Mouse (Mus musculus) left cerebral cortex, adult 8-10 months (tissue): Measurements from ENCODE around the gene Hdac7. TPM values are rescaled to one million over a fixed set of nuclear protein-coding genes. Genes with fewer than 3 reads are reported as not detected.
A peak's percentile ranks its signal among the peaks of the same experiment; 100 is the strongest.

Experiments
- DNase-seq, 2 experiments: peaks; one replicate each; pipeline ENCODE4 v3.0.0; 2022; ENCODE audit warnings: low spot score in 2 of 2
- total RNA-seq, 4 experiments: library from RNA; stranded (reverse); gene quantifications; 2 replicates each; pipeline ENCODE4 v1.2.4; 2022

Gene Hdac7
- total RNA-seq, 4 experiments from 2014 or later = 27.7 to 34.7 (median 32.9) TPM

- no peak for DNase-seq
Measured at GRCm38 (mm10) chr15:97747486-97747885, 96.8 kb downstream of the Hdac7 start.

GRCm38 (mm10) chr15:97746748-97747147 lies 97.6 kb downstream of the Hdac7 start:
- no peak for DNase-seq

- DNase-seq = no peak
Measured at GRCm38 (mm10) chr15:97746278-97746677, 98.0 kb downstream of the Hdac7 start.

GRCm38 (mm10) chr15:97745331-97745730 lies 99.0 kb downstream of the Hdac7 start:
- peak in 1 of 2 experiments; percentile 35 for DNase-seq

- DNase-seq = no peak
Measured at GRCm38 (mm10) chr15:97744930-97745329, 99.4 kb downstream of the Hdac7 start.

GRCm38 (mm10) chr15:97743961-97744525 lies 100.3 kb downstream of the Hdac7 start:
- DNase-seq = no peak

- DNase-seq = no peak
Measured at GRCm38 (mm10) chr15:97743210-97743609, 101.1 kb downstream of the Hdac7 start.

Other genes starting within 250 kb of the Hdac7 start
- 10 to 100 TPM; 29.6 to 32.8 (median 31.6) TPM for gene Rpap3, start 138.7 kb downstream of the Hdac7 start, total RNA-seq
- 1 to 10 TPM in 3 of 4 experiments, under 1 TPM in 1; 0.94 to 5.3 (median 3.3) TPM for gene Endou, start 113.2 kb downstream of the Hdac7 start, total RNA-seq
- gene Rapgef3, start 76.5 kb downstream of the Hdac7 start, total RNA-seq = 10 to 100 TPM; 38.3 to 61.9 (median 47.0) TPM
- gene Slc48a1, start 66.0 kb downstream of the Hdac7 start, total RNA-seq = 100 to 1,000 TPM; 149 to 181 (median 177) TPM
- 1 to 10 TPM in 1 of 4 experiments, under 1 TPM in 3; 0.36 to 1.4 (median 0.64) TPM for gene Vdr, start 66.1 kb upstream of the Hdac7 start, total RNA-seq
- 10 to 100 TPM; 32.2 to 37.7 (median 34.1) TPM for gene Tmem106c, start 119.7 kb upstream of the Hdac7 start, total RNA-seq
- gene Col2a1, start 160.2 kb upstream of the Hdac7 start, total RNA-seq = 1 to 10 TPM; 1.3 to 2.2 (median 1.6) TPM
- gene Pfkm, start 248.1 kb upstream of the Hdac7 start, total RNA-seq = 100 to 1,000 TPM; 407 to 459 (median 428) TPM
- 10 to 100 TPM; 13.2 to 15.3 (median 13.9) TPM for gene Senp1, start 249.2 kb upstream of the Hdac7 start, total RNA-seq